Mouse (Mus musculus) midbrain, embryonic 13.5 days (tissue): Measurements from ENCODE around the gene Plekhb1. TPM values are rescaled to one million over a fixed set of nuclear protein-coding genes. Genes with fewer than 3 reads are reported as not detected.

ENCODE experiments used
- ATAC-seq: fragments of 200-750 bp; cut with Nextera tagmentation; 2 replicates; pipeline ENCODE4 v1.8.0; 2017; ENCODE audit warnings: mild to moderate bottlenecking, moderate TSS enrichment, moderate library complexity
- H3K27ac ChIP-seq: fragments of 300-500 bp; sonication (generic); 2 replicates; pipeline ENCODE4 v1.5.1; 2015; ENCODE audit warnings: inconsistent platforms, mild to moderate bottlenecking, moderate library complexity
- H3K27me3 ChIP-seq: fragments of 300-500 bp; sonication (generic); 2 replicates; pipeline ENCODE4 v1.6.1; 2015; ENCODE audit warnings: mild to moderate bottlenecking, inconsistent platforms
- H3K36me3 ChIP-seq: fragments of 300-500 bp; sonication (generic); 2 replicates; pipeline ENCODE4 v1.6.1; 2015; ENCODE audit warnings: mild to moderate bottlenecking, inconsistent platforms
- H3K4me1 ChIP-seq: fragments of 300-500 bp; sonication (generic); replicated peaks from 2 replicates; pipeline ENCODE4 v1.6.1; 2015; ENCODE audit warnings: inconsistent platforms
- H3K4me2 ChIP-seq: fragments of 300-500 bp; sonication (generic); replicated peaks from 2 replicates; pipeline ENCODE4 v1.6.1; 2015; ENCODE audit warnings: moderate library complexity, mild to moderate bottlenecking, inconsistent platforms
- H3K4me3 ChIP-seq: fragments of 300-500 bp; sonication (generic); replicated peaks from 2 replicates; pipeline ENCODE4 v1.5.1; 2015; ENCODE audit warnings: mild to moderate bottlenecking, inconsistent platforms
- H3K9ac ChIP-seq: fragments of 300-500 bp; sonication (generic); replicated peaks from 2 replicates; pipeline ENCODE4 v1.6.1; 2015; ENCODE audit warnings: mild to moderate bottlenecking, inconsistent platforms
- H3K9me3 ChIP-seq: fragments of 300-500 bp; sonication (generic); 2 replicates; pipeline ENCODE4 v1.6.1; 2016; ENCODE audit warnings: mild to moderate bottlenecking, inconsistent platforms
- WGBS: fragments of 180-500 bp; shearing (Covaris S2); methylation state at CpG from one replicate; pipeline ENCODE4 v1.1.7; 2015; 5-methylcytosine and 5-hydroxymethylcytosine counted together
- polyA plus RNA-seq: library from polyadenylated mRNA; unstranded; fragments of >200 nt; fragmentation: Nextera tagmentation; extraction: Ambion mirVana; gene quantifications from 2 replicates; pipeline ENCODE4 v1.2.1, GENCODE M21; 2015

Gene Plekhb1
- polyA plus RNA-seq, 1 experiment from 2014 or later: 5.8 TPM

DNA sequence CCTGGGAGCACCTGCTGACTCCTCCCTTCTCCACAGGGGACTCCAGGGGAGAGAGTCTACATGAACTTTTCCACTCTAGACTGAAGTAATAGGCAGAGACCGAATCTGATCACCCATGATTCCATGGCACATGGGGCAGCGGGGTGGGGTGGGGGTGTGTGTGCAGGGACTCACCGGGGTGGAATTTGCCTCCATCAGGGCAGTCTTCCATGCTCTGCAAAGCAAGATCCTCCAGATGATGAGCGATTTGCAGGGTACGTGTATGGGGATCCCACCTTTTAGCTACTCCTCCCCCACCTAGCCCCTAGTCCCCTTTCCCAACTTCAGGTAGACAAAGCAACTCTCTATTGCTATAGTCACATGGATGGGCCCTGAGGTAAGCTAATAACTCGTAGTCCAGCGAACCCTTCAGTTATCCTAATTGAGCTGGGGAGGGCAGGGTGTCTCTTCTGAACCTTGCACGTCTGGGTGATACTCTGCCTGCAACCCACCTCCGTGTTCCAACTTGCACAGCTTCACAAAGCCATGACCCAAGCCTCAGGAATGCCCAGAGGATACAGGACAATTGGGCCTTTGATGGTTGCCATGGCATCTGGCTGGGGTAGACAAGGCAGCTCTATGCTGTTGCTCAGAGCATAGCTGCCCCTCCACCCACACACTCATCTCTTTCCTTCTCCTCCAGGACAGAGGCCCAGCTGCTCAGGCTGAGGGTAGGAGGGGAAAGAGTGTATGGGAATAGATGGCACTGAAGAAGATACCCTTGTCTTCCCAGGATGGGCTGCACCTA, 8.5 kb downstream of the Plekhb1 start:
- WGBS: 59% methylated on average over 9 of the region's 9 CpGs
- no peak overlapping the region for H3K4me2 ChIP-seq

DNA sequence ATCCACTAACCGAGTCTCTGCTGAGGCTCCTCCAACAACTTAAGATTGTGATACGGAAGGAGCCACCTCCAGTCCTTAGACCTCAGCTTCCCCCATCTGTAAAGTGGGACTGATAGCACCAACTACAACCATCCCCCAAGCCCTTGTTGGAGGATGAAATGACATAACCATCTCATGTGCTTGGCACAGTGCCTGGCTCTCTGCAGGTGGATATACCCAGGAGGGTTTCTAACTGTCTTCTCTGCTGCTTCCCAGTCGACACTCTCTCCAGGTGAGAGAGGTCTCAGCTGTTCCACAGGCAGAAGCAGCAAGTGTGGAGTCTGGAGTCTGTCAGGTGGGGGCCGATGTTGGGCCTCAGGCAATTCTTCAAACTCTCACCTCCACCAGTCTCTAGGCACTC, 11.2 kb downstream of the Plekhb1 start:
- WGBS: 83% methylated on average over 4 of the region's 4 CpGs
- no peaks in the 10 kb centered on the region for H3K9me3 ChIP-seq
- H3K4me2 ChIP-seq: no peak overlapping the region
- H3K4me1 ChIP-seq: peaks cover 15% of the 10 kb centered on the region
- H3K27ac ChIP-seq: no peak overlapping the region
- H3K27me3 ChIP-seq: no peaks in the 10 kb centered on the region
- H3K9ac ChIP-seq: no peak overlapping the region
- no peak overlapping the region for H3K4me3 ChIP-seq
- H3K36me3 ChIP-seq: 0 out of 2 replicates have a peak, but pooled peaks cover 11% of the 10 kb centered on the region
- no peak for ATAC-seq

More for the DNA sequence above, 8.5 kb downstream of the Plekhb1 start:
- ATAC-seq: peak; percentile 88
- Histone ChIP-seq H3K4me3 (no peak overlapping the region), H3K27me3 (no peaks in the 10 kb centered on the region), H3K36me3 (0 out of 2 replicates have a peak, but pooled peaks cover 11% of the 10 kb centered on the region), H3K27ac (peak overlapping the region; percentile 63), H3K4me1 (peaks cover 19% of the 10 kb centered on the region), H3K9ac (no peak overlapping the region), H3K9me3 (no peaks in the 10 kb centered on the region)

DNA sequence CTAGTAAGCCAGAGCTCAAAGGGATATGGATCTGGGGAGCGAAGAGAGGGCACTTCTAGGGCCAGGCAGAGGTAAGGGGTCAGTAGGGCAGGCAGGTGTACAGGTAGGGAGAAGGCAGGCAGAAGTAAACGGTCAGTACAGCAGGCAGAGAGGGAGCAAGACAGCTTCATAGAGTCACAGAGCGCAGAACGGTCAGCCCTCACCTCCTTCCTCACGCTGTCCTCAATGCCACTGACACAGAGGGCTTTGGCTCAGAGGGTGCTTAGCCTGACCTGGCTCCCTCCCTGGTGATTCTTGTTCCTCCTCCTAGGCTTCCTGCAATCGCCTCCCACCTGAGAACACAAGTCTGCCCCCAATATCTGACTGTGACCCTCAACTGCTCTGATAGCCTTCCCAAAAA, 11.8 kb downstream of the Plekhb1 start:
- Histone ChIP-seq H3K9ac (no peak overlapping the region), H3K4me2 (no peak overlapping the region), H3K4me3 (no peak overlapping the region), H3K27ac (no peak overlapping the region), H3K36me3 (0 out of 2 replicates have a peak, but pooled peaks cover 11% of the 10 kb centered on the region), H3K27me3 (no peaks in the 10 kb centered on the region), H3K4me1 (peaks cover 15% of the 10 kb centered on the region), H3K9me3 (no peaks in the 10 kb centered on the region)
- WGBS: 86% methylated on average over 6 of the region's 6 CpGs
- no peak for ATAC-seq

DNA sequence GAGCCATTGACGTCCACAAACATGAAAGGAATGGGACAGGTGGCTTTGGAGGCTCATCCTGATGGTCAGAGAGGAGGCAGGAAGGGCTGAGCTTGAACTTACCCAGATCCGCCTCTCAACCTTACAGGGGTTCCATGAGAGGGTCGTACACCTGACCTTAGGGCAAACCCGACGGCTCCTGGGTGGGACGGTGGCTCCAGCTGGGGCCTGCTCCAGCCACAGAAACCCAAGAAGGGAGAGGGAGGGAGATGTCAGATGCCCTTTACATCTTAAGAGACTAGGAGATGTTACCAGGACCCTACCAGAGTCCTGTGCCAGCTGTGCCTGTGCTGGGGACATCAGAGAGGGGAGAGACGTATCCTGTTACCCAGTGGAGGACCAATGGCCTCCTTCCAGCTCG, 12.4 kb downstream of the Plekhb1 start:
- H3K27ac ChIP-seq: no peak overlapping the region
- no peak overlapping the region for H3K4me3 ChIP-seq
- 0 out of 2 replicates have a peak, but pooled peaks cover 11% of the 10 kb centered on the region for H3K36me3 ChIP-seq
- peaks cover 15% of the 10 kb centered on the region for H3K4me1 ChIP-seq
- 80% methylated on average over 8 of the region's 8 CpGs for WGBS
- no peak overlapping the region for H3K9ac ChIP-seq
- no peaks in the 10 kb centered on the region for H3K27me3 ChIP-seq
- ATAC-seq: no peak
- H3K9me3 ChIP-seq: no peaks in the 10 kb centered on the region
- H3K4me2 ChIP-seq: no peak overlapping the region

DNA sequence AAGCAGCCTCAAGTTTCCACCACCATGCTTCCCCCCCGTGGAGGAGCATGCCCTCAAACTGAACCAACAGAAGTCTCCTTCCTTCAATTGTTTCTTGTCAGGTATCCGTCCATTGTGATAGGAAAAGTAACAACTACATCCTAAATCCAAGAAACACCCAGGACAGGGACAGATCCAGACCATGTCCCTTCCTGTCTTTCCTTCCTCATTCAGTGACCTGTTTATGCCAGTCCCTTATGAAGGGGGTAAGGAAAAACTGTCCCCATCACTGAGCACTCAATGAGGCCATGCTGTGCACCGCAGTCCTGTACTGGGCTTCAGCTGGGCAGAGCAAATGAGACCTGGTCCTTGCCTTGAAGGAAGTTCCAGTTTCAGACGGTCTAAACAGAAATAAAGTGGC, 13.1 kb downstream of the Plekhb1 start:
- Histone ChIP-seq H3K4me2 (no peak overlapping the region), H3K9me3 (no peaks in the 10 kb centered on the region), H3K4me3 (no peak overlapping the region), H3K9ac (no peak overlapping the region), H3K27ac (no peak overlapping the region), H3K36me3 (0 out of 2 replicates have a peak, but pooled peaks cover 11% of the 10 kb centered on the region), H3K4me1 (peaks cover 10% of the 10 kb centered on the region), H3K27me3 (no peaks in the 10 kb centered on the region)
- ATAC-seq: no peak
- 89% methylated on average over 4 of the region's 4 CpGs for WGBS

DNA sequence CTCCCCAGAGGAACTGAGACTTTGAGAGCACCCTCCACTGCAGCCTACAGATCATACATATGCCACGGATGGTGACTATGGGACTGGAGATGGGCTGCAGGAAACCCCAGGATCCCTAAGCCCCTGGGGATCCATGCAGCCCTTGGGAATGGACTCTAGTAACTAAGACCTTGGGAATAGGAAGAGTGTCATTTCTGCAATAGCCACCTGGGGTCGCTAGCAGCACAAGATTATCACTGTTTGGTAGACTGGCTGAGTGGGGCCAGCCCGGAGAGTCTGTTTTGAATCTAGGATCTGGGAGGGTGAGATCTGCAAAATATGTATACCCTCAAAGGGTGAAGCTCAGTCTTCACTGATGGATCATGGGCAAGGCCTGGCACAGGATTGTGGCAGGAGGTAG, 17.1 kb downstream of the Plekhb1 start:
- H3K9ac ChIP-seq: no peak overlapping the region
- WGBS: 26% methylated on average over 3 of the region's 3 CpGs
- peak; percentile 60 for ATAC-seq

DNA sequence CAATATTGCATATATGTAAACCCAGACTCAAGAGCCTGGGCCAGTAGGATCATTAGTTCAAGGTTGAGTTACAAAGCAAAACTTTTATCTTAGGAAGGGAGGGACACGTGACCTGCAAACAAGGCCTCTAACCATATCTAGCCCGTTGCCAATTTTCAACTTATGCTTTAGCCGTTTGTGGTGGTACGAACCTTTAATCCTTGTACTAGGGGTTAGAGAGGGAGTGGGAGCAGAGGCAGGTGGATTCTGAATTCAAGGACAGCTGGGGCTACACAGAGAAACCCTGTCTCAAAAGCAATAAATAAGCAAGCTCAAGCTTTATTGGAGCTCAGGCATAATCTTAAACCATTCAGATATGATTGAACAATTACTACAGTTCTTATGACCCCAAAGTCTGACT, 19.8 kb downstream of the Plekhb1 start:
- H3K9me3 ChIP-seq: no peaks in the 10 kb centered on the region
- no peak overlapping the region for H3K9ac ChIP-seq
- peaks cover 15% of the 10 kb centered on the region for H3K36me3 ChIP-seq
- no peak overlapping the region for H3K4me3 ChIP-seq
- no peak overlapping the region for H3K4me2 ChIP-seq
- H3K27ac ChIP-seq: no peak overlapping the region
- no peaks in the 10 kb centered on the region for H3K27me3 ChIP-seq
- no peak for ATAC-seq
- 92% methylated on average over 4 of the region's 4 CpGs for WGBS
- H3K4me1 ChIP-seq: no peaks in the 10 kb centered on the region

More for the DNA sequence above, 17.1 kb downstream of the Plekhb1 start:
- Histone ChIP-seq H3K4me1 (no peaks in the 10 kb centered on the region), H3K9me3 (no peaks in the 10 kb centered on the region), H3K27me3 (no peaks in the 10 kb centered on the region), H3K4me3 (no peak overlapping the region), H3K36me3 (0 out of 2 replicates have a peak, but pooled peaks cover 16% of the 10 kb centered on the region), H3K27ac (no peak overlapping the region), H3K4me2 (no peak overlapping the region)

DNA sequence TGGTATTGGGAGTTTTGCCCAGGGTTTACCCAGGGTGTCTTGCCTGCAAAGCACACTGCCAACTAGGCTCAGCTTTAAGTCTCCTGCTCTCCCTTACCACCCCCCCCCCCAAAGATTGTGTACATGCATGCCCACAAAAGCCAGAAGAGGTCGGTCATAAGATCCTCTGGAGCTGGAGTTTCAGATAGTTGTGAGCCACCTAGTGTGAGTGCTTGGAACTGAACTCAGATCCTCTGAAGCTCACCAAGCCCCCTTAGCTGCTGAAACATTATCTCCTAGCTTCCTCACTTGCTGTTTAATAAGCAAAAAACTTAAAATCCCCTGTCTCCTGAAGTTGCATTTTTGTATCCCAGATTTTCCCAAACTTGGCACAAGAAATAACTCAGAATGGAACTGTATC, 24.6 kb downstream of the Plekhb1 start:
- WGBS: 8% methylated on average over 1 of the region's 1 CpGs
- Histone ChIP-seq H3K27me3 (no peaks in the 10 kb centered on the region), H3K27ac (no peak overlapping the region), H3K4me2 (no peak overlapping the region), H3K4me1 (no peaks in the 10 kb centered on the region), H3K36me3 (peaks cover 30% of the 10 kb centered on the region), H3K4me3 (no peak overlapping the region), H3K9me3 (no peaks in the 10 kb centered on the region), H3K9ac (no peak overlapping the region)
- no peak for ATAC-seq

DNA sequence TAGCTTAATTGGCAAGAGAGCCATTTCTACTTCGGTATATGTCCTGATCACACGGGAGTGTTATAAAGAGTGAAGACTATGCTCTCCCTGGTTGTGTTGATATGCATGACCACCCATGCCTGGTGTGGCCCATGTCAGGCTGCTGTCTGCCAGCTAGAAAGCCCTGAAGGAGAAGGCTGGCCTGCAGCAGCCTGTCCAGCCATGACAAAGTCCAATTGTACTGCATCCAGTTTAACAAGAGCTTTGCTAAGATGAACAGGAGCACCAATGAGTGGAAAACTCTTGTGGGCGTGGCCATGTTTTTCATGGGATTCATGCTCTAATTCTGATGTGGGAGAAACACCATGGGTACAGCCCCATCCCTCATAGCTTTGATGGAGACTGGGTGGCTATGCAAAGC, 37.7 kb downstream of the Plekhb1 start:
- H3K27ac ChIP-seq: no peak overlapping the region
- H3K4me3 ChIP-seq: no peak overlapping the region
- no peaks in the 10 kb centered on the region for H3K27me3 ChIP-seq
- H3K4me1 ChIP-seq: peaks cover 7% of the 10 kb centered on the region; the same call in 1 of the 2 replicates
- no peak overlapping the region for H3K9ac ChIP-seq
- ATAC-seq: no peak
- 0 out of 2 replicates have a peak, but pooled peaks cover 5% of the 10 kb centered on the region for H3K36me3 ChIP-seq
- no peaks in the 10 kb centered on the region for H3K9me3 ChIP-seq
- WGBS: 65% methylated on average over 3 of the region's 3 CpGs
- H3K4me2 ChIP-seq: no peak overlapping the region

DNA sequence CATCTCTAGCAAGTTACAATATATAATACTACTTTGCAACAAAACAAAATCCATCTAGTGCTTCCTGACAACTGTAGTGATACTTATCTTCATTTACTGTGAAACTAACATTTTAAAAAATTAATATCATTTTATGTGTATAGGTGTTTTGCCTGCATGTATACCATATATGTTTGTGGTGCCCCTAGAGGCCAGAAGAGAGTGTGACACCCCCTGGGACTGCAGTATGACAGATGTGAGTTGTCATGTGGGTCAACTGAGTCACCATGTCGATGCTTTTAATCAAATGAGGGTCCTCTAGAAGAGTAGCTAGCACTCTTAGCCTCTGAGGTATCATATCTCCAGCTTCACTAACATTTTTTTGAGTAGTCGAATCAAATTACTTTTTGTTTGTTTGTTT, 39.9 kb downstream of the Plekhb1 start:
- peaks cover 7% of the 10 kb centered on the region; the same call in 1 of the 2 replicates for H3K4me1 ChIP-seq
- H3K4me2 ChIP-seq: no peak overlapping the region
- H3K27me3 ChIP-seq: no peaks in the 10 kb centered on the region
- 89% methylated on average over 2 of the region's 2 CpGs for WGBS
- no peak overlapping the region for H3K9ac ChIP-seq
- no peak overlapping the region for H3K4me3 ChIP-seq
- no peak for ATAC-seq
- H3K36me3 ChIP-seq: 0 out of 2 replicates have a peak, but pooled peaks cover 2% of the 10 kb centered on the region
- no peak overlapping the region for H3K27ac ChIP-seq
- no peaks in the 10 kb centered on the region for H3K9me3 ChIP-seq

DNA sequence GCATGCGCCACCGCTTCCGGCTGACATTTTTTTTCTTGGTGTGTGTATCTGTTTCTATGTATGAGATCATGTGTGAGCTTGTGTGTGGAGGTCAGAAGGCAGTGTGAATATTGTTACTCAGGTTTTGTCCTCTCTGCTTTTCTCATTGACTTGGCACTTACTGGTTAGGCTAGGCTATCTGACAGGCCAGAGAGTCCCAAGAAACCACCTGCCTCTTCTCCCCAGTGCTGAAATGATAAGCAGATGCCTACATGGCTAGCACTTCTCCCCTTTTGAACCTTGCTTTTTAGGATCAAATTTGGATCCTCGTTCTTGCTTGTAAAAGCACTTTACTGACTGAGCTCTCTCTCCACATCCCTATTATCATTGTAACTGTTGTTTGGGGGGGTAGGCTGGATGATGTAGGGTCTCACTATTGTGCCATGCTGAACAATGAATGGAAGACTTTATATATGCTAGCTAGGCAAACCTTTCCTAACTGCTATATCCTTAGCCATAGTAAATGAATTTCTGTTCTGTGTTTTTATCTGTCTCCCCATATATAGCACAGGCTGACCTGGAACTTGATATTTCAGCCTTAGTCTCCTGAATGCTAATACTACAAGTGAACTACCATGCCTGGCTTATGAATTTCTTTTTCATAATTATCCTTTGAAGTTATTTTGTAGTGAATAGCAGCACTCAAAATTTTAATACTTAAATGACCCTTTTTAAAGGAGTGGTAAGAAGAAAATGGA, 45.9 kb downstream of the Plekhb1 start:
- H3K36me3 ChIP-seq: no peaks in the 10 kb centered on the region
- no peak for ATAC-seq
- no peaks in the 10 kb centered on the region for H3K27me3 ChIP-seq
- no peak overlapping the region for H3K4me2 ChIP-seq
- 94% methylated on average over 4 of the region's 4 CpGs for WGBS
- H3K9me3 ChIP-seq: no peaks in the 10 kb centered on the region
- H3K4me1 ChIP-seq: no peaks in the 10 kb centered on the region
- H3K9ac ChIP-seq: no peak overlapping the region
- H3K4me3 ChIP-seq: no peak overlapping the region
- no peak overlapping the region for H3K27ac ChIP-seq

DNA sequence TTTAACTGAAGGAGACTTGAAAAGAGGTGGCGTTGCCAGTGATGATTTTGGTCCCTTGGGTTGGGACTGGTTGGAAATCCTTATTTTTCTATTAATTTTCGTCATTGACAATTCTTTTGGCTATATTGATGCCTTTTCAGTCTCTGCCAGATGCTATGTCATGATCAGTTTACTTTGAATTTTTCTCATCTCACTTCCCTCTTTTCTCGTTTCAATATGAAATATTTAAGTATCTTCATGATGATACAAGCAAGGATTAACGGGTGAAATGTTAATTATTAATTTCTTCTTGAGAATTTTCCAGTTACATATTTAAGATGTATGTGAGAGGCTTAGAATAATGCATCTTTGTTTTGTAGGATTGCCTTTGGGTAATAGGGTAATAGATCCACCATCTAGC, 53.3 kb downstream of the Plekhb1 start:
- no peak for ATAC-seq
- H3K36me3 ChIP-seq: no peaks in the 10 kb centered on the region
- H3K4me2 ChIP-seq: peak overlapping the region; percentile 72
- peak overlapping the region; percentile 99 for H3K27ac ChIP-seq
- peak overlapping the region; percentile 99 for H3K4me3 ChIP-seq
- peaks cover 20% of the 10 kb centered on the region for H3K4me1 ChIP-seq
- no peaks in the 10 kb centered on the region for H3K9me3 ChIP-seq
- H3K27me3 ChIP-seq: peaks cover 9% of the 10 kb centered on the region; the same call in 1 of the 2 replicates
- WGBS: 32% methylated on average over 4 of the region's 4 CpGs
- H3K9ac ChIP-seq: peak overlapping the region; percentile 100
